Mouse (Mus musculus): ENCODE results near the gene Eif6. TPM values are rescaled to one million over a fixed set of nuclear protein-coding genes. Genes with fewer than 3 reads are reported as not detected.

Eif6 gene
- total and polyA plus RNA-seq, 3 experiments = 220 to 463 (median 289) TPM

GRCm38 (mm10) chr2:155862573-155863300, 36.0 kb upstream of the Eif6 start:
- no peaks in the 10 kb centered on the region for H3K9me3 ChIP-seq (replicated peaks; ENCODE audit: low read length)
- H3K27ac ChIP-seq (ENCODE audit: insufficient read depth, low read depth) = no peak overlapping the region
- no peaks in the 10 kb centered on the region for H3K27me3 ChIP-seq (replicated peaks)
- H3K79me2 ChIP-seq (replicated peaks; ENCODE audit: control insufficient read depth, extremely low read depth, insufficient read depth, poor library complexity, severe bottlenecking) = no peaks in the 10 kb centered on the region; the same call in 1 of the 2 replicates
- H3K4me2 ChIP-seq (ENCODE audit: insufficient read depth, low read depth, poor library complexity, severe bottlenecking) = no peak overlapping the region
- TF ChIP-seq JUND (conservative IDR thresholded peaks at IDR 0.05; ENCODE audit: low read depth, low read length) = no peak
- no peak for TF ChIP-seq RCOR1 (conservative IDR thresholded peaks at IDR 0.05; ENCODE audit: low read depth, low read length)
- TF ChIP-seq KAT2A (IDR thresholded peaks at IDR 0.05; ENCODE audit: insufficient replicate concordance, low read length) = no peak
- no peak for TF ChIP-seq TCF12 (IDR thresholded peaks at IDR 0.05; ENCODE audit: low read depth, low read length)
- TF ChIP-seq MAX (IDR thresholded peaks at IDR 0.05; ENCODE audit: low read length) = no peak
- TF ChIP-seq UBTF (IDR thresholded peaks at IDR 0.05; ENCODE audit: low read depth, low read length) = no peak
- no peak for TF ChIP-seq CHD2 (IDR thresholded peaks at IDR 0.05; ENCODE audit: low read length)
- no peak for TF ChIP-seq ZKSCAN1 (IDR thresholded peaks at IDR 0.05; ENCODE audit: borderline replicate concordance, low read depth, low read length)
- TF ChIP-seq ETS1 (conservative IDR thresholded peaks at IDR 0.05; ENCODE audit: low read depth, low read length) = no peak
- no peak for TF ChIP-seq MAZ (IDR thresholded peaks at IDR 0.05; ENCODE audit: low read depth, low read length)
- TF ChIP-seq GABPA (IDR thresholded peaks at IDR 0.05; ENCODE audit: insufficient replicate concordance, low read depth, low read length) = no peak
- TF ChIP-seq MEF2A (IDR thresholded peaks at IDR 0.05; ENCODE audit: borderline replicate concordance, low read depth, low read length) = no peak
- TF ChIP-seq RAD21 (IDR thresholded peaks at IDR 0.05; ENCODE audit: low read depth, low read length) = no peak
- TF ChIP-seq ZMIZ1 (IDR thresholded peaks at IDR 0.05; ENCODE audit: low read depth, low read length) = no peak
- no peak for TF ChIP-seq CTCF (conservative IDR thresholded peaks at IDR 0.05 in 1 of 2, IDR thresholded peaks at IDR 0.05 in 1 of 2; ENCODE audit: low read depth in 2 of 2, low read length in 2 of 2)
- no peak for TF ChIP-seq E2F4 (IDR thresholded peaks at IDR 0.05; ENCODE audit: insufficient replicate concordance, low read depth, low read length)
- TF ChIP-seq POLR2AphosphoS2 (IDR thresholded peaks at IDR 0.05; ENCODE audit: low read depth, low read length) = no peak
- H3K4me1 ChIP-seq (ENCODE audit: control insufficient read depth in 1 of 2, insufficient read depth in 2 of 2) = peaks cover 0 to 11% of the 10 kb centered on the region in 2 experiments; a peak in 1 of 4 replicates
- H3K4me3 ChIP-seq (replicated peaks in 1 of 3; ENCODE audit: low read depth in 2 of 3, low read length in 2 of 3, poor library complexity in 1 of 3) = no peak overlapping the region
- H3K9ac ChIP-seq (ENCODE audit: insufficient read depth, low read depth) = no peak overlapping the region
- in situ Hi-C loops (cut with MboI; ENCODE audit: low pct_ligation_motif_present, low pct_unique_long_range_greater_than_20kb, low sequenced_read_pairs) (no loop called here), dilution Hi-C loops (cut with MboI; ENCODE audit: extremely low pct_ligation_motif_present, extremely low pct_unique_long_range_greater_than_20kb, low sequenced_read_pairs) (no loop called here)
- no peak for DNase-seq (ENCODE audit: extremely low read depth)
- H3K36me3 ChIP-seq (replicated peaks in 1 of 2; ENCODE audit: control insufficient read depth in 1 of 2, insufficient read depth in 1 of 2, low read length in 1 of 2) = peaks cover 4 to 80% of the 10 kb centered on the region in 2 experiments

DNA sequence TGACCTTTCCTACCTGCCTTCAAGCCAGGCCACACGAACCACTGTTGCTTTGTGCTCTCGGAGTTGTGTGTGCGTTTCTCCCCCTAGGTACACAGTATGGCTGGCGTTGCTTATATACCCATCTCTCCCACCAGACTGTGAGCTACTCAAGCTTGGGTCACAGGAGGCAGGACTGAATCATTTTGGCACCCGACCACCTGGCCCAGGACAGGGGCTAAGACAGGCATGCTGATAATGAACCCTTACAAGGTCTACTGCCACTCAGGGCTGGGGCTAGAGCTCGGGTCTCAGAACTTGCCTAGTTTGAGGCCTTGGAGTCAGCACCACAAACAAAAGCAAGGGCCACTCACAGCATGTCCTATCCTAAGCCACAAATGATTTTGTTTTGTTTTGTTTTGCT, 34.9 kb upstream of the Eif6 start:
- H3K36me3 ChIP-seq (replicated peaks in 1 of 2; ENCODE audit: control insufficient read depth in 1 of 2, insufficient read depth in 1 of 2, low read length in 1 of 2) = peaks cover 9 to 79% of the 10 kb centered on the region in 2 experiments
- dilution Hi-C loops (cut with MboI; ENCODE audit: extremely low pct_ligation_motif_present, extremely low pct_unique_long_range_greater_than_20kb, low sequenced_read_pairs) = no loop called here

More for the DNA sequence above, 34.9 kb upstream of the Eif6 start:
- no peak for DNase-seq (ENCODE audit: extremely low read depth)
- H3K79me2 ChIP-seq (replicated peaks; ENCODE audit: control insufficient read depth, extremely low read depth, insufficient read depth, poor library complexity, severe bottlenecking) = no peaks in the 10 kb centered on the region; the same call in 1 of the 2 replicates
- no peaks in the 10 kb centered on the region for H3K4me1 ChIP-seq (ENCODE audit: control insufficient read depth in 1 of 2, insufficient read depth in 2 of 2)
- no peak overlapping the region for H3K4me3 ChIP-seq (replicated peaks in 1 of 3; ENCODE audit: low read depth in 2 of 3, low read length in 2 of 3, poor library complexity in 1 of 3)
- in situ Hi-C loops (cut with MboI; ENCODE audit: low pct_ligation_motif_present, low pct_unique_long_range_greater_than_20kb, low sequenced_read_pairs) = no loop called here
- TF ChIP-seq ZMIZ1 (IDR thresholded peaks at IDR 0.05; ENCODE audit: low read depth, low read length) = no peak
- TF ChIP-seq ELF1 (IDR thresholded peaks at IDR 0.05; ENCODE audit: low read depth, low read length) = no peak
- no peak for TF ChIP-seq MYC (IDR thresholded peaks at IDR 0.05; ENCODE audit: low read depth, low read length)
- no peak for TF ChIP-seq MAZ (IDR thresholded peaks at IDR 0.05; ENCODE audit: low read depth, low read length)
- no peak for TF ChIP-seq USF1 (IDR thresholded peaks at IDR 0.05; ENCODE audit: low read depth, low read length)
- TF ChIP-seq ETS1 (conservative IDR thresholded peaks at IDR 0.05; ENCODE audit: low read depth, low read length) = no peak
- TF ChIP-seq POLR2AphosphoS2 (IDR thresholded peaks at IDR 0.05; ENCODE audit: low read depth, low read length) = no peak
- no peak for TF ChIP-seq SIN3A (IDR thresholded peaks at IDR 0.05; ENCODE audit: low read length)
- no peak for TF ChIP-seq MAFK (IDR thresholded peaks at IDR 0.05; ENCODE audit: insufficient replicate concordance, low read length)
- no peak for TF ChIP-seq CTCF (conservative IDR thresholded peaks at IDR 0.05 in 1 of 2, IDR thresholded peaks at IDR 0.05 in 1 of 2; ENCODE audit: low read depth in 2 of 2, low read length in 2 of 2)
- no peak for TF ChIP-seq RAD21 (IDR thresholded peaks at IDR 0.05; ENCODE audit: low read depth, low read length)
- no peak for TF ChIP-seq E2F4 (IDR thresholded peaks at IDR 0.05; ENCODE audit: insufficient replicate concordance, low read depth, low read length)
- no peak for TF ChIP-seq JUND (conservative IDR thresholded peaks at IDR 0.05; ENCODE audit: low read depth, low read length)
- TF ChIP-seq ZNF384 (IDR thresholded peaks at IDR 0.05; ENCODE audit: low read depth, low read length) = no peak
- TF ChIP-seq HCFC1 (IDR thresholded peaks at IDR 0.05; ENCODE audit: low read depth, low read length) = no peak
- TF ChIP-seq TBP (conservative IDR thresholded peaks at IDR 0.05; ENCODE audit: low read depth, low read length) = no peak
- H3K4me2 ChIP-seq (ENCODE audit: insufficient read depth, low read depth, poor library complexity, severe bottlenecking) = no peak overlapping the region
- no peak overlapping the region for H3K9ac ChIP-seq (ENCODE audit: insufficient read depth, low read depth)
- H3K27me3 ChIP-seq (replicated peaks) = no peaks in the 10 kb centered on the region
- H3K9me3 ChIP-seq (replicated peaks; ENCODE audit: low read length) = no peaks in the 10 kb centered on the region
- H3K27ac ChIP-seq (ENCODE audit: insufficient read depth, low read depth) = no peak overlapping the region

All from CH12.LX (cell line).